Mouse (Mus musculus): ENCODE data around the gene Nphp1. TPM values are rescaled to one million over a fixed set of nuclear protein-coding genes. Genes with fewer than 3 reads are reported as not detected.
A peak's percentile ranks its signal among the peaks of the same experiment; 100 is the strongest.

Gene Nphp1
- 33.5 and 34.6 TPM in 2 replicates for polyA plus RNA-seq (2015; fragmentation: Nextera tagmentation; extraction: Ambion mirVana)

DNA sequence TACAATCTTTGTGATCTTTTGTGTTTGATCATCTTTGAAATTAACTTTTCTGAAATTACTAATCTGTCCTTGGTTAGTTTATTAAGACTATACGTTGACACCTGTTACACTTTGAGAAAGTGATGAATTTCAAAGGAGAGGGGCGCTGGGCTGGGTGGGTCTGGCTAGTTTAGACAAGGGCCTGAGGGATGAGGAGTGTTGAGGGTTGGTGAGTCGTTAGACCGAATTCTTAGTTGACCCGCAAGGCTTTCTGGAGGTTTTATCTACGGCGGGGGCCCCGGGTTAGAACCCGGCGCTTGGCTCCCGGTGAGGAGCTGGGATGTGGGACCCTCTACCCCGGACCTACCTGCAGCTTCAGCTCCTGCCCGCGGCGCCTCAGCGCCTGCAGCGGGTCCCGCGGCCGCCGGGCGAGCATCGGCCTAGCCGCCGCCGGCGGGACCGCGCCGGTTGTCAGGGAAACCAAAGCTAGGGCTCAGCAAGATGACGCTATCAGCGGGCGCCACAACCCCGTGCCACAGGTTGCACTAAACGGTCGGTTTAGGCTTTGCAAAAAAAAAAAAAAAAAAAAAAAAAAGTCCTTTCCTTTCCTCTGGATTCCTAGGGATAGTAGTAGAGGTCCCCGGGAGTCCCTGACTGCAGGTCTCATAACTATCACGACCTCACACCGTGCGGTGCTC is at the start of gene Nphp1:
Nphp1 (minus strand) TSS at position 458 of the 677 bp plus-strand sequence.
- Histone ChIP-seq H3K36me3 (no peaks in the 10 kb centered on the region), H3K27ac (peak within 1 kb of the TSS; percentile 66), H3K4me3 (peak within 1 kb of the TSS; percentile 61), H3K9me3 (no peaks in the 10 kb centered on the region), H3K4me1 (peaks cover 26% of the 10 kb centered on the region), H3K4me2 (replicated peaks) (peak within 1 kb of the TSS; percentile 70), H3K27me3 (no peaks in the 10 kb centered on the region), H3K9ac (peak within 1 kb of the TSS; percentile 79)
- WGBS, result under 1% methylated on average over 40 of the region's 40 CpGs
- peak; percentile 79 for ATAC-seq (ENCODE audit: low FRiP score, low read depth)

DNA sequence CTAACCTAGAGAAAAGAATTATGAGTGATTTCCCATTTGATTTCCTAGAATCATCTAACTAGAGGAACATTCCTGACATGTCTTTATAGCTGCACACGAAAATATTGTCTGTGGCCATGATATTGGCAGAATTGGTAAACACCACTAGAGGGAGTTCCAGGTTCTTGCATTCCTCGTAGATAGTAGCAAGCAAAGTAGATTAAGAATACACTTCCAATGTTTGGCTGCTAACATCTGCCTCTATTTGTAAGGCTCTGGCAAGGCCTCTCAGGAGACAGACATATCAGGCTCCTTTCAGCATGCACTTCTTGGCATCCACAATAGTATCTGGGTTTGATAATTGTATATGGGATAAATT is 44.1 kb upstream of the Nphp1 start:
- ATAC-seq (ENCODE audit: low FRiP score, low read depth), result no peak
- H3K4me3 ChIP-seq, result no peak overlapping the region
- 25% methylated on average over 2 of the region's 2 CpGs for WGBS

DNA sequence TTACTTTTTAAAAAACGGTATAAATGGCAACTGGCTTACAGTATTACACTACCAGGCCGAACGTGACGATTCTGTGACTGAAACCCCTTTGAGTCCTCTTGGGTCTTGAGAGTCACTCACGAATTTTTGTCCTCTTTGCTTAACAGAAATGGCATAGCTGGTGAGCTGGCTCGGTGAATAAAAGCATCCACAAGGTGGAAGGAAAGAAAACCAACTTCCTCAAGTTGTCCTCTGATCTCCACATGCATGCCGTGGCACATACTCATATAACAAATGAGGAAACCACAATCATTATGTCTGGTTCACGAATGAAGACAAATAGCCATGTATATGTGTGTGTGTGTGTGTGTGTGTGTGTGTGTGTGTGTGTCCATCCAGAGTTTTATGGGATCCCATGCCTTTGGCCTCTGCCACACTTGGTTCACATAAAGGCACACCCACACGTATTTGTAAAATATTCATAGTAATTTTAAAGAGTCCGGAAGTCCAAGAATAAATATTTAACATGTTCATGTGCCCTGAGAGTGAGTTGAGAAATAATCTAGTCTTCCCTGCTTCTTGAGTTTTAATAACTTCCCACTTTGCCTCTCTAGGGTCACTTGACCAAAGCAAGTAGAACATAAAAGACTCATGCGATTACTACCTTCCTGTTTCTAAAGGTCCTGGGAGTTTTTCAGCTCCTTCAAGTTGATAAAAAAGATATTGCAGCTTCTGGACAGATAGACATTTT is 43.6 kb upstream of the Nphp1 start:
- Histone ChIP-seq H3K9ac (0 out of 2 replicates have a peak overlapping the region, but pooled peaks have one; percentile 8), H3K4me3 (peak overlapping the region; percentile 77), H3K4me2 (replicated peaks) (peak overlapping the region; percentile 81), H3K9me3 (no peaks in the 10 kb centered on the region), H3K27ac (no peak overlapping the region), H3K36me3 (0 out of 2 replicates have a peak, but pooled peaks cover under 1% of the 10 kb centered on the region), H3K27me3 (peaks cover 10% of the 10 kb centered on the region), H3K4me1 (peaks cover 10% of the 10 kb centered on the region)
- peak; percentile 64; the same call in 1 of the 2 replicates for ATAC-seq (ENCODE audit: low FRiP score, low read depth)
- WGBS, result 40% methylated on average over 11 of the region's 11 CpGs

More for the DNA sequence above, 44.1 kb upstream of the Nphp1 start:
- no peak overlapping the region for H3K27ac ChIP-seq
- H3K9me3 ChIP-seq, result no peaks in the 10 kb centered on the region
- no peaks in the 10 kb centered on the region for H3K36me3 ChIP-seq
- H3K27me3 ChIP-seq, result peaks cover 16% of the 10 kb centered on the region
- no peak overlapping the region for H3K9ac ChIP-seq
- no peak overlapping the region for H3K4me2 ChIP-seq (replicated peaks)
- peaks cover 10% of the 10 kb centered on the region for H3K4me1 ChIP-seq

DNA sequence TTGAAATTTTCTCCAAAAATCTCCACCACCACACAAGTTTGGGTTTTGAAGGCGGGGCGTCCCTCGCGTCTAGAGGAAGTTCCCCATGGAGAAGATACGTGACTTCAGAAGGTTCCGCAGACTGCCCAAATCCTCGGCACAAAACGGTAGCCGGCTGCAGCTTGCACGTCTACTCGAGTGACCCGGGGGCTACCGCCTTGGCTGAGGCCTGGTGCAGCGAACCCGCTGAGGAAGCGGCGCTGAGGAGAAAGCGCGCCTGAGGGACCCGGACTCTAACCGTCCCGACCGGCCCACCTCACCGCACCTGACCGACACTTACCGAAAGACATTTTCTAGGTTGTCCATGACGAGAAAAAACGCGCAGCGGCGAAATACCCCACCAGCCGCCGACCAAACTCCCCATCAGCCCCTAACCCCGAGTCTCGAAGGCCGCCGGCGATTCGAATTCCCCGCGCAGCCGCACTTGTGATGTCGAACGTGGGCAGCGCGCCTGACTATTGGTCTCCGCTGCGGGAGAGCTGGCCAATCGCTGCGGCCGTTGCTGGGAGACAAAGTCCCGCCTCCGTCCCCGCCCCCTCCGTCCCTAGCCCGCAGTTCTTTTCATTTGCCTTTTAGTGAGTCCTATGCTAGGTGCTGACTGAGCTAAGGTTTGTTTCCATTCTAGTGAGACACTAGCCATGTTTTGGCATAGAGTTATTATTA is 42.9 kb upstream of the Nphp1 start, which contains the start of gene Bub1:
Bub1 (minus strand) TSS at position 465 of the 702 bp plus-strand sequence.
- peak; percentile 98 for ATAC-seq (ENCODE audit: low FRiP score, low read depth)
- Histone ChIP-seq H3K27me3 (0 out of 2 replicates have a peak, but pooled peaks cover 5% of the 10 kb centered on the region), H3K27ac (no peak within 1 kb of the TSS), H3K4me2 (replicated peaks) (peak within 1 kb of the TSS; percentile 81), H3K9me3 (no peaks in the 10 kb centered on the region), H3K4me3 (peak within 1 kb of the TSS; percentile 77), H3K9ac (peak within 1 kb of the TSS; percentile 67), H3K36me3 (0 out of 2 replicates have a peak, but pooled peaks cover 6% of the 10 kb centered on the region), H3K4me1 (peaks cover 10% of the 10 kb centered on the region)
- WGBS, result under 1% methylated on average over 56 of the region's 56 CpGs

DNA sequence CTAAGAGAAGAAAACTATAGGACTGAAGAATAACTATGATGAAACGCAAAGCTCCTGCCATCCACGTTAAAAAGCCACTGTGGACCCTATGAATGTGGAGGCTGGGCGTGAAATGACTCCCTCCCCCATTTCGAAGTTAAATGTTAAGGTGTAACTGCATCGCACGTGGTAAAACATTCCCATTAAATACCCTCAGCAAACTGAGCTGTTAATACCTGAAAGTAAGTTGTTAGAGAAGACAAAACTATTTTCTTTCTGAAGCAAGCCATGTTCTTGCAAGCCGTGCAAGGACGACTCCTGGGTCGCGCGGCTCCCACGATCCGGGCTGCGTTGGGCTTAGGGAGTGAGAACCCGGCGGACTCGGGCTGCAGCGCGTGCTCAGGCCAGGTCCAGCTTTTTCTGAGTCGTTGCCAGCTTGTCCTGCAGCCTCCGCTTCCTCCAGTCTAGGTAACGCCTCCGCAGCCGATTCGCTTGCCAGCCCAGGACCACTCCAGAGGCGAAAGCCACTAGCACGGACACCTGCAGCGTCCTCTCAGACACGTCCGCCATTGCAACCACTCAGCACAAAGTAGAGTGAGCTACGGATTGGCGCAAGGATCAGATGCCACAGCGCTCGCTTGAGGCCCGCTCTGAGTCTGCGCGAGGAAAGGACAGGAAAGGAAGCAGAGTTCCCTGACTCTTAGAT is 3.4 kb upstream of the Nphp1 start, which contains the start of gene Mtln:
Mtln (minus strand) TSS at position 570 of the 685 bp plus-strand sequence.
- peaks cover 26% of the 10 kb centered on the region for H3K4me1 ChIP-seq
- peak; percentile 94 for ATAC-seq (ENCODE audit: low FRiP score, low read depth)
- no peaks in the 10 kb centered on the region for H3K27me3 ChIP-seq
- H3K36me3 ChIP-seq, result no peaks in the 10 kb centered on the region
- peak within 1 kb of the TSS; percentile 80; the same call in 1 of the 2 replicates for H3K27ac ChIP-seq
- H3K4me3 ChIP-seq, result peak within 1 kb of the TSS; percentile 72
- H3K9ac ChIP-seq, result peak within 1 kb of the TSS; percentile 79
- WGBS, result 2% methylated on average over 37 of the region's 37 CpGs
- peak within 1 kb of the TSS; percentile 70 for H3K4me2 ChIP-seq (replicated peaks)
- H3K9me3 ChIP-seq, result no peaks in the 10 kb centered on the region

DNA sequence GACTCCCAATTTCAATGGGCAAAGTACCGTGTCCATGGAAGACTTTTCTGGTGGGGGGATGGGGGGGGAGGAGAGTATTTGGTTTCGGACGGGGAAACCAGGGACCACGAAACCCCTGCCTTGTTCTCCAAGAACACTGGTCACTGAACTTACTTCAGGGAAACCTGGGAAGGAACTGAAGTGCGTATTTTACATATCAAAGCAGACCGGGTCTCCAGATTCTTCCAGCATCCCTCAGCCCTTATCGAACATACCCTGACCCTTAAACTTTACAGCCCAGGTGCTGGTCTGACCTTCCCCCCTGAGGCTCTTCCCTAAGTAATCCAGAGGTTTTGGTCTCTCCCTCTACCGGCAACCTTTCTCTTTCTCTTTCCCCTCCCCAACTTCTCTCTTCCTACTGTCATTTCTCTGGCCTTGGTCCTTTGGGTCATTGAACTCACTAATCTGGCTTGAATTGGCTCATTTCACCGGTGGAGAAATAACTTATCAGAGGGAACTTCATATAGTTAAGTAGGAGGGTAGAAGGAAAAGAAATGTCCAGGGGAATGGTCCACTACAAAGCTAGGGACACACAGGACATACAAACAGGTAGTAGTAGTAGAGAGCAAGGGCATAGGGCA is 1.1 kb upstream of the Nphp1 start:
- H3K9me3 ChIP-seq, result no peaks in the 10 kb centered on the region
- peak overlapping the region; percentile 61; the same call in 1 of the 2 replicates for H3K4me3 ChIP-seq
- 22% methylated on average over 9 of the region's 9 CpGs for WGBS
- no peak for ATAC-seq (ENCODE audit: low FRiP score, low read depth)
- H3K4me2 ChIP-seq (replicated peaks), result peak overlapping the region; percentile 70
- no peaks in the 10 kb centered on the region for H3K36me3 ChIP-seq
- H3K9ac ChIP-seq, result peak overlapping the region; percentile 79
- no peak overlapping the region for H3K27ac ChIP-seq
- H3K4me1 ChIP-seq, result peaks cover 26% of the 10 kb centered on the region
- no peaks in the 10 kb centered on the region for H3K27me3 ChIP-seq

DNA sequence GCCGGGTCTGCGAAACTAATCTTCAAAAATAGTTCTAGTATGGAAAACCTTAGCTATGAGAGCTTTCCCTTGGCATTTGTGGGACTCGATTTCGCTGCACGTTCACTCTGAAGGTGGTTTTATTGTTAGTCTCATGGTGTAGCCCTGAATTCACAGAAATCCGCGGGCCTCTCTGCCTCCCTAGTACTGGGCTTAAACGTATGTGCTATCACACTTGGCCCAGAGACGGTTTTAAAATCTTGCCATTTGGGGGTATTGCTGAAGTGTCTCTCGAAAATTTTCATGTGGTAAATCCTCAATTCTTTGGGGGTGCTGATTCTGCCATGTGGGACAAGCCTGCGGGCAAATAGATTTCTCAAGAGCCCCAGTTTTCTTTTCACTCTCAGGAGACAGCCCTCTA is 441 bp upstream of the Nphp1 start:
- 7% methylated on average over 11 of the region's 11 CpGs for WGBS
- peak; percentile 43; the same call in 1 of the 2 replicates for ATAC-seq (ENCODE audit: low FRiP score, low read depth)
- peak overlapping the region; percentile 79 for H3K9ac ChIP-seq
- H3K4me1 ChIP-seq, result peaks cover 26% of the 10 kb centered on the region
- H3K4me3 ChIP-seq, result peak overlapping the region; percentile 61
- H3K27me3 ChIP-seq, result no peaks in the 10 kb centered on the region
- no peaks in the 10 kb centered on the region for H3K36me3 ChIP-seq
- H3K27ac ChIP-seq, result peak overlapping the region; percentile 66
- peak overlapping the region; percentile 70 for H3K4me2 ChIP-seq (replicated peaks)
- H3K9me3 ChIP-seq, result no peaks in the 10 kb centered on the region

DNA sequence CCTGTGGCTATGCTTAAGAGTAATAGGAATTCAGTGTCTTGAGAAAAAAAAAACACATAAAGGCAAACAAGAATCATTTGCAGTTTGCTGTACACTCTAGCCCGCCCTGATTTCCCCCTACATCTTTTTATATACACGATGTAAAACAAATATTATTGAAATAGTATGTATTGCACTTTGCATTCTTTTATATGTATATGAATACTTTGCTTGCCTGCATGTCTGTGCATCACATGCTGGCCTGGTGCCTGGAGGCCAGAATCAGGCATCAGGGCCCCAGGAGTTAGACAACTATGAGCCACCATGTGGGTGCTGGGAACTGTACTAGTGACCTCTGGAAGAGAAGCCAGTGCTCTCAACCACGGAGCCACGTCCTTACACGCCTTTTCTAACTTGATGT is 1.5 kb downstream of the Nphp1 start:
- Histone ChIP-seq H3K9me3 (no peaks in the 10 kb centered on the region), H3K4me2 (replicated peaks) (no peak overlapping the region), H3K9ac (no peak overlapping the region), H3K36me3 (no peaks in the 10 kb centered on the region), H3K4me1 (peaks cover 26% of the 10 kb centered on the region), H3K27ac (no peak overlapping the region), H3K4me3 (no peak overlapping the region), H3K27me3 (no peaks in the 10 kb centered on the region)
- WGBS, result 91% methylated on average over 5 of the region's 5 CpGs
- ATAC-seq (ENCODE audit: low FRiP score, low read depth), result no peak

DNA sequence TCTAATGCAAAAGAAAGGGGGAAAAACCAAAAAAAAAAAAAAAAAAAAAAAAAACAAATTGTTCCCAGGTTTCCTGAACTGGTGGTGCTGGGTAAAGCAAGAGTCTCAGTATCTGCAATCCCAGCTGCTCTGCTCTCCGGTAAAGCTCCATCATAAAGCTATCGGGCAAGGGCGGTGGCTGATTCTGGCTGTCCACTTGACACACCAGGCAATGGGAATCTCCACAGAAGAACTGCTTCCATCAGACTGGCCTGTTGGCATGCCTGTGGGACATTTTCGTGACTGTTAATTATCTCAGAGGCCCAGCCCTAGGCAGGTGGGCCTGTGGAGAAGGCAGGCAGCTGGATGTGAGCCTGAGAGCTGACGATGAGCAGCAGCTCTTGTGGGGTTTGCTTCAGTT is 10.2 kb downstream of the Nphp1 start:
- WGBS, result 86% methylated on average over 5 of the region's 5 CpGs

DNA sequence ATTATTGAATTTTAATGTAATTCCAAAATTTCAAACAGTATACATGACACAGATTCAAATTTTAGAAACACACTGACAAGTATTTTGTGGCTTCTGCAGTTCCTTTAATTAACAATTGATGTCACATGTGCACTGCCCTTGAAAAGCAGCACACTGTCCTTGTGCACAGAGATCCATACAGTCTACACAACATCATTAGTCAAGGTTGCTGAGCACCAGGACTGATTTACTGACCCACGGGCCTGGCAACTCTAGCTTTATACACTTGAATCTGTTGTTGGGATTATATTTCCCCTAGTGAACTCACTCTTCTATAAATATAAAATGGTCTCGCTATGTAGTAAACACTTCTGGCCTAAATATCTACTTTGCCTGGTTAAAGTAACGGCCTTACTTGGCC is 13.7 kb downstream of the Nphp1 start:
- peaks cover 54% of the 10 kb centered on the region for H3K36me3 ChIP-seq
- ATAC-seq (ENCODE audit: low FRiP score, low read depth), result no peak
- no peaks in the 10 kb centered on the region for H3K4me1 ChIP-seq
- no peaks in the 10 kb centered on the region for H3K27me3 ChIP-seq
- no peak overlapping the region for H3K4me3 ChIP-seq
- H3K4me2 ChIP-seq (replicated peaks), result no peak overlapping the region
- 73% methylated on average over 3 of the region's 3 CpGs for WGBS
- H3K9ac ChIP-seq, result no peak overlapping the region
- H3K9me3 ChIP-seq, result no peaks in the 10 kb centered on the region
- no peak overlapping the region for H3K27ac ChIP-seq

More for the DNA sequence above, 10.2 kb downstream of the Nphp1 start:
- ATAC-seq (ENCODE audit: low FRiP score, low read depth), result no peak
- H3K4me3 ChIP-seq, result no peak overlapping the region
- no peak overlapping the region for H3K27ac ChIP-seq
- peaks cover 35% of the 10 kb centered on the region for H3K36me3 ChIP-seq
- H3K9ac ChIP-seq, result no peak overlapping the region
- no peaks in the 10 kb centered on the region for H3K27me3 ChIP-seq
- H3K4me1 ChIP-seq, result no peaks in the 10 kb centered on the region
- no peak overlapping the region for H3K4me2 ChIP-seq (replicated peaks)
- H3K9me3 ChIP-seq, result no peaks in the 10 kb centered on the region

DNA sequence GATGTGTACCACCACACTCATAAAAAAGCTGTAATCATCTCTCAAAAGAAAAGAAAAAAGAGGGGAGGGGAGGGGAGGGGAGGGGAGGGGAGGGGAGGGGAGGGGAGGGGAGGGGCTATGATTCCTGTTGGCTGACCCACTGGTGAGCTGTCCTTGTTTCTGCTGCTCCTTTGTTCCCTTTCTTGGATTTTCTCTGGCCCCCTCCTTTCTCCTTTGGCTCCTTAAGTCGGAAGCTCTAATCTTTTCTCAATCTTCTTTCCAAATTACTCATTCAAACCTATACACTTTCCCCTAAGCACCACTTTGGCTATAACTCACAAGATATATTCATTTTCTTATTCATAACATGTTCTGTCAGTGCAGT is 14.1 kb downstream of the Nphp1 start:
- Histone ChIP-seq H3K27ac (no peak overlapping the region), H3K36me3 (peaks cover 58% of the 10 kb centered on the region), H3K4me3 (no peak overlapping the region), H3K9ac (no peak overlapping the region), H3K4me2 (replicated peaks) (no peak overlapping the region), H3K4me1 (no peaks in the 10 kb centered on the region), H3K27me3 (no peaks in the 10 kb centered on the region), H3K9me3 (no peaks in the 10 kb centered on the region)
- 43% methylated on average over 1 of the region's 1 CpGs for WGBS
- no peak for ATAC-seq (ENCODE audit: low FRiP score, low read depth)
